In the genomic region with DNA sequence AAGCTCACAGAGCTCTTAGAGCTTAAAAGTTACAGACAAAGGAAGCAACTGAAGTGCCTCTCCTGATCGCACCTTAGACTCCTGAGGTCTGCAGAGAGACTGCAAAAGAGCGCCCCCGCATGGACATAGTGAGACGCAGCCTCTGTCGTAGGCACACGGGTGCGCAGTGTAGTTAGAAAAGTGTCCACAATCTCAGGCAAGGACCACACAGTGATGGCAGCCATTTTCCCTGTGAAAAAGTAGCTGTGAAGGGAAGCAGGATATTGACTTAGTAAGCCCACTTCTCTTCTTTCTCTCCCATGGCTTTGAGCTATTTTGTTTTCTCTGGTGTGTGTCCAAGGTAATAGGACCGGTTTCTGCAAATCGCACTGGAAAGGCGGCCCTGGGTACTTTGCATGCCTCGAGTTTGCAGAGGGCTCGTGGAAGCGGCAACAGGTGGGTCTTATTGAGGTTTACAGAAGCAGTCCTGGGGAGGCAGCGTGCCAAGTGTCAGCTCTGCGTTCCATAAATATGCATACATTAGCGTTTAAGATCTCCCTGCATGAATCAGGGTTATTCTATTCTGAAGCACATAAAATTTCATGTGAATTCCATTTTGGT, we compare ENCODE assay signal across 8 mouse cellular contexts.
A peak's percentile ranks its signal among the peaks of the same experiment; 100 is the strongest.
DNase-seq lines count a peak whose midpoint lies in the region; TF ChIP-seq lines count a peak whose summit lies in the region.

No protein-coding gene starts in this region.

- no peak for DNase-seq in heart, adult 2 months
- DNase-seq in heart, embryonic 10.5 days (ENCODE audit: low spot score), result no peak
- DNase-seq in CH12.LX (ENCODE audit: extremely low read depth), result peak; percentile 64
- DNase-seq in adrenal gland, postnatal 10 days, result peak; percentile 59
- DNase-seq in kidney, adult 2 months, result peak; percentile 30
- DNase-seq in lung, postnatal 25 days (ENCODE audit: low spot score), result peak; percentile 58
- DNase-seq in layer of hippocampus, adult 9-11 months, result no peak
- DNase-seq in thymus, postnatal 25 days, result no peak

- no peaks in the 10 kb centered on the region for H3K36me3 ChIP-seq in heart, adult 2 months (ENCODE audit: control insufficient read depth, insufficient read depth, low read length)
- no peaks in the 10 kb centered on the region for H3K36me3 ChIP-seq in heart, embryonic 10.5 days
- H3K36me3 ChIP-seq in CH12.LX (replicated peaks in 1 of 2; ENCODE audit: control insufficient read depth in 1 of 2, insufficient read depth in 1 of 2, low read length in 1 of 2), result no peaks in the 10 kb centered on the region
- H3K36me3 ChIP-seq in kidney, adult 2 months (ENCODE audit: control insufficient read depth, insufficient read depth, low read length), result no peaks in the 10 kb centered on the region

- no peak for TF ChIP-seq EP300 in heart, adult 2 months (IDR thresholded peaks at IDR 0.05; ENCODE audit: insufficient read depth, low read depth, low read length)
- TF ChIP-seq EP300 in CH12.LX (IDR thresholded peaks at IDR 0.05; ENCODE audit: low read length), result no peak

- dilution Hi-C loops in CH12.LX (cut with MboI; ENCODE audit: extremely low pct_ligation_motif_present, extremely low pct_unique_long_range_greater_than_20kb, low sequenced_read_pairs), result no loop called here

- 35% methylated on average over 16 of the region's 16 CpGs for WGBS in heart, adult 2 months
- 37% methylated on average over 16 of the region's 16 CpGs for WGBS in heart, embryonic 10.5 days
- 14% methylated on average over 16 of the region's 16 CpGs for WGBS in kidney, adult 2 months

- TF ChIP-seq POLR2A in heart, adult 2 months (IDR thresholded peaks at IDR 0.05; ENCODE audit: insufficient read depth, low read depth, low read length), result no peak
- TF ChIP-seq POLR2A in CH12.LX (IDR thresholded peaks at IDR 0.05; ENCODE audit: low read depth, low read length), result no peak
- no peak for TF ChIP-seq POLR2A in kidney, adult 2 months (IDR thresholded peaks at IDR 0.05; ENCODE audit: low read depth, low read length)

- H3K4me3 ChIP-seq in heart, adult 2 months, result no peak overlapping the region
- H3K4me3 ChIP-seq in heart, embryonic 10.5 days, result no peak overlapping the region
- H3K4me3 ChIP-seq in CH12.LX (replicated peaks in 1 of 3; ENCODE audit: low read depth in 2 of 3, low read length in 2 of 3, poor library complexity in 1 of 3), result no peak overlapping the region
- no peak overlapping the region for H3K4me3 ChIP-seq in kidney, adult 2 months (ENCODE audit: insufficient read depth, low read depth, low read length)

- H3K4me1 ChIP-seq in heart, adult 2 months (ENCODE audit: control insufficient read depth, insufficient read depth, low read length), result no peaks in the 10 kb centered on the region
- no peaks in the 10 kb centered on the region for H3K4me1 ChIP-seq in heart, embryonic 10.5 days
- H3K4me1 ChIP-seq in CH12.LX (ENCODE audit: control insufficient read depth in 1 of 2, insufficient read depth in 2 of 2), result no peaks in the 10 kb centered on the region; a peak in 1 of 4 replicates
- no peaks in the 10 kb centered on the region for H3K4me1 ChIP-seq in kidney, adult 2 months (ENCODE audit: control insufficient read depth, insufficient read depth, low read length)

- no peak overlapping the region for H3K27ac ChIP-seq in heart, adult 2 months
- H3K27ac ChIP-seq in heart, embryonic 10.5 days, result no peak overlapping the region
- no peak overlapping the region for H3K27ac ChIP-seq in CH12.LX (ENCODE audit: insufficient read depth, low read depth)
- no peak overlapping the region for H3K27ac ChIP-seq in kidney, adult 2 months (ENCODE audit: insufficient read depth, low read depth, low read length)

- no peaks in the 10 kb centered on the region for H3K9me3 ChIP-seq in heart, embryonic 10.5 days
- H3K9me3 ChIP-seq in CH12.LX (replicated peaks; ENCODE audit: low read length), result no peaks in the 10 kb centered on the region

- H3K9ac ChIP-seq in heart, adult 2 months (ENCODE audit: low read depth, low read length), result no peak overlapping the region
- no peak overlapping the region for H3K9ac ChIP-seq in CH12.LX (ENCODE audit: insufficient read depth, low read depth)

- no peaks in the 10 kb centered on the region for H3K27me3 ChIP-seq in heart, adult 2 months (ENCODE audit: control insufficient read depth, insufficient read depth, low read length)
- peaks cover 9% of the 10 kb centered on the region; the same call in 1 of the 2 replicates for H3K27me3 ChIP-seq in heart, embryonic 10.5 days (ENCODE audit: insufficient read depth, poor library complexity, severe bottlenecking)
- H3K27me3 ChIP-seq in CH12.LX (replicated peaks), result no peaks in the 10 kb centered on the region
- no peaks in the 10 kb centered on the region; the same call in 1 of the 2 replicates for H3K27me3 ChIP-seq in kidney, adult 2 months (replicated peaks; ENCODE audit: control insufficient read depth, insufficient read depth, low read length)

- no peaks in the 10 kb centered on the region for H3K79me2 ChIP-seq in heart, adult 2 months (replicated peaks; ENCODE audit: control insufficient read depth, insufficient read depth, low read length)
- H3K79me2 ChIP-seq in CH12.LX (replicated peaks; ENCODE audit: control insufficient read depth, extremely low read depth, insufficient read depth, poor library complexity, severe bottlenecking), result no peaks in the 10 kb centered on the region

- TF ChIP-seq CTCF in heart, adult 2 months (IDR thresholded peaks at IDR 0.05), result peak; percentile 44
- TF ChIP-seq CTCF in CH12.LX (conservative IDR thresholded peaks at IDR 0.05 in 1 of 2, IDR thresholded peaks at IDR 0.05 in 1 of 2; ENCODE audit: low read depth in 2 of 2, low read length in 2 of 2), result peak; percentile 23 to 75; a peak in 2 of 4 replicates
- TF ChIP-seq CTCF in kidney, adult 2 months (conservative IDR thresholded peaks at IDR 0.05; ENCODE audit: insufficient read depth, insufficient read length, low read depth, low read length), result peak; percentile 50; the same call in 1 of the 2 replicates

- intact Hi-C loops in heart, adult 2 months (cut with DNase I), result no loop called here

- TF ChIP-seq RAD21 in CH12.LX (IDR thresholded peaks at IDR 0.05; ENCODE audit: low read depth, low read length), result peak; percentile 38

- no peak overlapping the region for H3K4me2 ChIP-seq in CH12.LX (ENCODE audit: insufficient read depth, low read depth, poor library complexity, severe bottlenecking)

- in situ Hi-C loops in CH12.LX (cut with MboI; ENCODE audit: low pct_ligation_motif_present, low pct_unique_long_range_greater_than_20kb, low sequenced_read_pairs), result no loop called here

TF ChIP-seq in CH12.LX, 34 proteins besides CTCF, POLR2A, EP300 and RAD21:
- TF ChIP-seq TBP (conservative IDR thresholded peaks at IDR 0.05; ENCODE audit: low read depth, low read length) (no peak), SMC3 (IDR thresholded peaks at IDR 0.05; ENCODE audit: low read depth, low read length) (peak; percentile 47; the same call in 1 of the 2 replicates), JUN (IDR thresholded peaks at IDR 0.05; ENCODE audit: insufficient read depth, low read depth, low read length) (no peak), UBTF (IDR thresholded peaks at IDR 0.05; ENCODE audit: low read depth, low read length) (no peak)

Comparison
In these comparisons a context has a peak if more than half of its experiments do, and no peak if none do; other contexts are left out.
1. DNase-seq: peak in CH12.LX (single experiment), adrenal gland, postnatal 10 days (single experiment), kidney, adult 2 months (single experiment) and lung, postnatal 25 days (single experiment); none in heart, adult 2 months (0 of 2), heart, embryonic 10.5 days (single experiment), layer of hippocampus, adult 9-11 months (single experiment) and thymus, postnatal 25 days (single experiment).
2. Peak in every context shown above with its lines, with median percentiles within 50 percentile points of each other: CTCF ChIP-seq.